Mouse (Mus musculus) CH12.LX (cell line): ENCODE measurements at regions not wholly inside any gene's neighbourhood (a gene's known extent, or its start where the extent isn't known, plus 50 kb on each side); places are given as distances from the start of the nearest gene placed in this dataset.

ENCODE experiments used
- DNase-seq: peaks from one replicate; pipeline ENCODE4 v3.0.0-alpha.2; 2013; ENCODE audit errors: extremely low read depth
- H3K27ac ChIP-seq: 2 replicates; pipeline ENCODE4 v1.5.1; 2012; ENCODE audit warnings: low read depth, mild to moderate bottlenecking, control low read depth, moderate library complexity; ENCODE audit not compliant: insufficient read depth
- H3K27me3 ChIP-seq: replicated peaks from 2 replicates; pipeline ENCODE3; 2012; ENCODE audit warnings: inconsistent platforms
- H3K36me3 ChIP-seq, 2 experiments: replicated peaks in 1 of 2; 2 replicates each; pipeline versions ENCODE3 to v1.6.1; 2012; ENCODE audit warnings: inconsistent platforms in 1 of 2, low read length in 1 of 2, mild to moderate bottlenecking in 1 of 2, mixed read lengths in 1 of 2, moderate library complexity in 1 of 2; ENCODE audit not compliant: control insufficient read depth in 1 of 2, insufficient read depth in 1 of 2
- H3K4me1 ChIP-seq, 2 experiments: 2 replicates each; pipeline ENCODE4 v1.6.1; 2012; ENCODE audit warnings: inconsistent platforms in 1 of 2, moderate library complexity in 1 of 2; ENCODE audit not compliant: insufficient read depth in 2 of 2, control insufficient read depth in 1 of 2
- H3K4me2 ChIP-seq: 2 replicates; pipeline ENCODE4 v1.6.1; 2012; ENCODE audit warnings: low read depth, mild to moderate bottlenecking, control low read depth; ENCODE audit not compliant: poor library complexity, insufficient read depth, severe bottlenecking
- H3K4me3 ChIP-seq, 3 experiments: fragments of 150-350 bp in 1 of 3; sonication (generic) in 1 of 3; replicated peaks in 1 of 3; 2 replicates each; pipeline versions ENCODE3 to v1.5.1; 2011 to 2012; ENCODE audit warnings: low read depth in 2 of 3, low read length in 2 of 3, mild to moderate bottlenecking in 2 of 3, moderate library complexity in 2 of 3, control low read depth in 1 of 3, improper control_type of control experiment in 1 of 3, inconsistent platforms in 1 of 3, mixed read lengths in 1 of 3; ENCODE audit not compliant: poor library complexity in 1 of 3
- H3K79me2 ChIP-seq: replicated peaks from 2 replicates; pipeline ENCODE4 v1.6.1; 2012; ENCODE audit warnings: mild to moderate bottlenecking, moderate library complexity; ENCODE audit not compliant: control insufficient read depth, poor library complexity, insufficient read depth, severe bottlenecking; ENCODE audit errors: extremely low read depth
- H3K9ac ChIP-seq: 2 replicates; pipeline ENCODE4 v1.6.1; 2012; ENCODE audit warnings: low read depth, mild to moderate bottlenecking, control low read depth, moderate library complexity; ENCODE audit not compliant: insufficient read depth
- H3K9me3 ChIP-seq: replicated peaks from 2 replicates; pipeline ENCODE3; 2012; ENCODE audit warnings: low read length, inconsistent platforms, mixed read lengths
- BHLHE40 ChIP-seq: IDR thresholded peaks from 2 replicates; pipeline ENCODE4 v1.6.1; 2011; ENCODE audit warnings: mild to moderate bottlenecking, low read depth, low read length, improper control_type of control experiment
- CHD1 ChIP-seq: IDR thresholded peaks from 2 replicates; pipeline ENCODE4 v1.6.1; 2012; ENCODE audit warnings: low read depth, low read length, improper control_type of control experiment, inconsistent platforms
- CHD2 ChIP-seq: IDR thresholded peaks from 2 replicates; pipeline ENCODE4 v1.6.1; 2011; ENCODE audit warnings: low read length, improper control_type of control experiment
- CTCF ChIP-seq, 2 experiments: IDR thresholded peaks in 1 of 2; conservative IDR thresholded peaks in 1 of 2; 2 replicates each; pipeline ENCODE4 v1.5.1; 2011 to 2012; ENCODE audit warnings: low read depth in 2 of 2, low read length in 2 of 2, improper control_type of control experiment in 1 of 2, inconsistent platforms in 1 of 2, mild to moderate bottlenecking in 1 of 2, moderate library complexity in 1 of 2
- ETS1 ChIP-seq: conservative IDR thresholded peaks from 2 replicates; pipeline ENCODE4 v1.6.1; 2012; ENCODE audit warnings: low read depth, mild to moderate bottlenecking, inconsistent platforms, low read length, improper control_type of control experiment, moderate library complexity
- HCFC1 ChIP-seq: IDR thresholded peaks from 2 replicates; pipeline ENCODE4 v1.6.1; 2012; ENCODE audit warnings: low read depth, mild to moderate bottlenecking, inconsistent platforms, low read length, improper control_type of control experiment
- IRF4 ChIP-seq: IDR thresholded peaks from 2 replicates; pipeline ENCODE4 v1.6.1; 2014; ENCODE audit warnings: low read depth, mild to moderate bottlenecking, inconsistent platforms, low read length, improper control_type of control experiment
- JUND ChIP-seq: conservative IDR thresholded peaks from 2 replicates; pipeline ENCODE4 v1.6.1; 2011; ENCODE audit warnings: low read depth, low read length, improper control_type of control experiment
- KAT2A ChIP-seq: IDR thresholded peaks from 2 replicates; pipeline ENCODE4 v1.6.1; 2012; ENCODE audit warnings: low read length, improper control_type of control experiment, inconsistent platforms; ENCODE audit not compliant: insufficient replicate concordance
- MAFK ChIP-seq: IDR thresholded peaks from 2 replicates; pipeline ENCODE4 v1.6.1; 2011; ENCODE audit warnings: low read length, improper control_type of control experiment; ENCODE audit not compliant: insufficient replicate concordance
- MAX ChIP-seq: IDR thresholded peaks from 2 replicates; pipeline ENCODE4 v1.6.1; 2011; ENCODE audit warnings: low read length, improper control_type of control experiment
- MAZ ChIP-seq: IDR thresholded peaks from 2 replicates; pipeline ENCODE4 v1.6.1; 2012; ENCODE audit warnings: low read depth, mild to moderate bottlenecking, inconsistent platforms, low read length, improper control_type of control experiment, moderate library complexity
- MXI1 ChIP-seq: IDR thresholded peaks from 2 replicates; pipeline ENCODE4 v1.6.1; 2011; ENCODE audit warnings: mild to moderate bottlenecking, low read depth, low read length, improper control_type of control experiment
- NRF1 ChIP-seq: IDR thresholded peaks from 2 replicates; pipeline ENCODE4 v1.6.1; 2014; ENCODE audit warnings: low read depth, mild to moderate bottlenecking, inconsistent platforms, low read length, improper control_type of control experiment, moderate library complexity
- POLR2A ChIP-seq: IDR thresholded peaks from 2 replicates; pipeline ENCODE4 v1.6.1; 2011; ENCODE audit warnings: low read depth, mild to moderate bottlenecking, improper control_type of control experiment, low read length
- SMC3 ChIP-seq: IDR thresholded peaks from 2 replicates; pipeline ENCODE4 v1.6.1; 2011; ENCODE audit warnings: low read depth, low read length, improper control_type of control experiment
- TBP ChIP-seq: conservative IDR thresholded peaks from 2 replicates; pipeline ENCODE4 v1.6.1; 2011; ENCODE audit warnings: low read depth, low read length, improper control_type of control experiment
- UBTF ChIP-seq: IDR thresholded peaks from 2 replicates; pipeline ENCODE4 v1.6.1; 2012; ENCODE audit warnings: low read depth, mild to moderate bottlenecking, inconsistent platforms, low read length, improper control_type of control experiment, moderate library complexity
- USF2 ChIP-seq: conservative IDR thresholded peaks from 2 replicates; pipeline ENCODE4 v1.6.1; 2011; ENCODE audit warnings: low read depth, low read length, improper control_type of control experiment
- ZKSCAN1 ChIP-seq: IDR thresholded peaks from 2 replicates; pipeline ENCODE4 v1.6.1; 2012; ENCODE audit warnings: low read depth, inconsistent platforms, low read length, improper control_type of control experiment, borderline replicate concordance
- ZNF384 ChIP-seq: IDR thresholded peaks from 2 replicates; pipeline ENCODE4 v1.6.1; 2012; ENCODE audit warnings: low read depth, low read length, improper control_type of control experiment, inconsistent platforms
- dilution Hi-C: fragments of 300-500 bp; cut with MboI; formaldehyde crosslinking; loops from 2 replicates; pipeline ENCODE4 v1.14.3; 2020; ENCODE audit warnings: low sequenced_read_pairs; ENCODE audit not compliant: extremely low pct_unique_long_range_greater_than_20kb, extremely low pct_ligation_motif_present
- in situ Hi-C: fragments of 300-500 bp; cut with MboI; formaldehyde crosslinking; loops from 3 replicates; pipeline ENCODE4 v1.14.3; 2019; ENCODE audit warnings: low sequenced_read_pairs, low pct_ligation_motif_present, low pct_unique_long_range_greater_than_20kb, mixed read lengths

- dilution Hi-C loops: no loop called here
- H3K9ac ChIP-seq: no peak overlapping the region
- no peak for DNase-seq
Observed at GRCm38 (mm10) chr8:8426201-8426600, 234.8 kb downstream of the Efnb2 start.

GRCm38 (mm10) chr8:8423443-8423842, 237.6 kb downstream of the Efnb2 start:
- H3K4me1 ChIP-seq: no peaks in the 10 kb centered on the region
- no peaks in the 10 kb centered on the region for H3K27me3 ChIP-seq
- no peak overlapping the region for H3K27ac ChIP-seq
- TF ChIP-seq MAFK: no peak
- TF ChIP-seq MXI1: no peak
- no peak for TF ChIP-seq USF2
- no peak for TF ChIP-seq JUND
- no peak for TF ChIP-seq UBTF
- no peak for TF ChIP-seq NRF1
- no peak for TF ChIP-seq CHD2
- no peak for TF ChIP-seq BHLHE40
- TF ChIP-seq CTCF (conservative IDR thresholded peaks at IDR 0.05 in 1 of 2, IDR thresholded peaks at IDR 0.05 in 1 of 2; ENCODE audit: low read depth in 2 of 2, low read length in 2 of 2): no peak
- TF ChIP-seq HCFC1: no peak
- TF ChIP-seq POLR2A: no peak
- no peak for TF ChIP-seq KAT2A
- no peak for TF ChIP-seq CHD1
- TF ChIP-seq IRF4: no peak
- no peak for TF ChIP-seq TBP
- TF ChIP-seq ZKSCAN1: no peak
- no peak for TF ChIP-seq ETS1
- TF ChIP-seq MAX: no peak
- H3K9ac ChIP-seq: no peak overlapping the region
- in situ Hi-C loops: no loop called here
- no peak overlapping the region for H3K4me3 ChIP-seq
- no peaks in the 10 kb centered on the region for H3K36me3 ChIP-seq
- no peaks in the 10 kb centered on the region for H3K79me2 ChIP-seq
- no peak for DNase-seq
- H3K4me2 ChIP-seq: no peak overlapping the region
- dilution Hi-C loops: no loop called here
- peaks cover 65% of the 10 kb centered on the region for H3K9me3 ChIP-seq

More at GRCm38 (mm10) chr8:8426201-8426600, 234.8 kb downstream of the Efnb2 start:
- Histone ChIP-seq H3K9me3 (peaks cover 66% of the 10 kb centered on the region), H3K79me2 (no peaks in the 10 kb centered on the region), H3K4me2 (no peak overlapping the region), H3K36me3 (no peaks in the 10 kb centered on the region), H3K4me3 (no peak overlapping the region), H3K27ac (no peak overlapping the region), H3K4me1 (no peaks in the 10 kb centered on the region)
- in situ Hi-C loops: no loop called here
- TF ChIP-seq SMC3 (no peak), ZNF384 (no peak), NRF1 (no peak), MAZ (no peak), UBTF (no peak)
- TF ChIP-seq, all 38 proteins: peak for 0
- H3K27me3 ChIP-seq: no peaks in the 10 kb centered on the region
